Mouse (Mus musculus): ENCODE data around the gene Rgs5.
A peak's percentile ranks its signal among the peaks of the same experiment; 100 is the strongest.

Gene Rgs5

GRCm38 (mm10) chr1:169655256-169655655 is at the start of gene Rgs5:
Gene Rgs5 (plus strand): TSS chr1:169655501.
- DNase-seq = peak; percentile 12

DNA sequence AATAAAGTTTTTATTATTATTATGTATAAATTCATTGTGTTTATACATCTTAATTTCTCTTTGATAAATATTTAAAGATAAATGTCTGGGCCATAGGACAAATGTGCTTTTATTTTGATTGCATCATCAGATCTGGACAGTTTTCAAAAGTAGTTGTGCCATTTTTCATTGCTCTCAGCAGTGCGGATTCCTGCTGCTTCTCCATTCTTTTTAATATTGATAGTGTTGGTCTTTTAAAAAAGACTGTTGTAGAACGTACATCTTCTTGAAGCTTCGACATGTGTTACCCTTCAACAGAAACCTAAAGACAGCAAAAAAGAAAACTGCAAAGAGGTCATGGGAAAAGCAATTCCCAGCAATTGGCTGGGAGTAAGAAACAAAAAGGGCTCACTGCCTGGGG is 49.1 kb upstream of the Rgs5 start:
- DNase-seq = no peak

- DNase-seq = no peak
Observed at GRCm38 (mm10) chr1:169629738-169630137, 25.6 kb upstream of the Rgs5 start.

GRCm38 (mm10) chr1:169637251-169637750 is 18.0 kb upstream of the Rgs5 start:
- DNase-seq = no peak

- DNase-seq = no peak
Observed at GRCm38 (mm10) chr1:169644884-169645653, 10.2 kb upstream of the Rgs5 start.

DNA sequence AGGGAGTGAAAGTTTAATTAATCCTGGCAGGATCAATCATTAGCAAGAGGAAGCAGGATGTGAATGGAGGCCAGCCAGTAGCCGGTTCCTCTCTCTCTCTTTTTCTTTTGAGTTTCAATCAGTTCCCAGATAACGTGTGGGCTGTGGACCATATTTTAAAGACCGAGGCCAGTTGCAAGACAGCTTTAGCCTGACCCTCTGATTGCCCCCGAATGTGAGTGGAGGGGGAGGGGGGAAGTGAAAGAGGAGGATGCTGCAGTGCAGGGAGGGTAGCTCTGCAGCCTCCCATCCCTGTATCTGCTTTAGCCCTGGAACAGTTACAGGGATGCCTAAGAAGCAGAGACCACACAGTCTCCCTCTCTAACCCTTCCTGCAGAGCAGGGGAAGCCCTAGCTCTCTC is 4.2 kb downstream of the Rgs5 start:
- DNase-seq = no peak

DNA sequence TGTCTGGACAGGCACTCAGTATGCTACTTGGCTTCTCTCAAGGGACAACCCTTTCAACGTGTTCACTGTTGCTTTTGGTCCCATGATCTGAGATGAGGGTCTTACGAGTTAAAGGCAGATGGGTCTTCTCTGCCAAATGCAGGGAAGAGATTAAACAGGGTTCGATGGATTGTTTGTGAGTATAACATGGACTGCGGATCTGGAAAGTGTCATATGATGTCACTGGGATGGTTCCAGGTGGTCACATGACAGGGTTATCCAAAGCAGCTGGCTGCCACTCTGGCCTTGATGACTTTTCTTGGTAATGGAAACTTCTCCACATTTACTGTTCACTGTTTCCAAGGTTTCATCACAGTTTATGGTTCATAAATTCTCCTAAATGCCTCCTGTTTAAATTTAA is 12.0 kb downstream of the Rgs5 start:
- no peak for DNase-seq

DNA sequence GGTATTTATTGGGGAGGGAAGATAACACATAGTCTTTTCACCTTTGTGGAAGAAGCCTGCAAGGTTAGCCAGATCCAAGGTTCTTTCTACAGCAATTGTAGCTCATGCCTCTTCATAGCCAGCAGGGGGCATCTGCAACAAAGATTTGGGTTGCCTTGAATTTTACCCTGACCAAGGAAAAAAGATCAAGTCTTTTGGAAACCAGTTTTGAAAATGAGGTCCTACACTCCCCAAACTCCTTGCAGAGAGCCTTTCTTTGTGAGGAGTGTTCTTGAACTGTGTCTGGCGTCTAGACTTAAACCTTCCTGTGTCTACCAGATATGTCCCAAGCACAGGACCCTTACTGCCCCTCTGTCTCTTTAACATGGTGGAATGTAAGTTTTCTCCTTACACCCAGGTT is 15.4 kb downstream of the Rgs5 start:
- DNase-seq = no peak

DNA sequence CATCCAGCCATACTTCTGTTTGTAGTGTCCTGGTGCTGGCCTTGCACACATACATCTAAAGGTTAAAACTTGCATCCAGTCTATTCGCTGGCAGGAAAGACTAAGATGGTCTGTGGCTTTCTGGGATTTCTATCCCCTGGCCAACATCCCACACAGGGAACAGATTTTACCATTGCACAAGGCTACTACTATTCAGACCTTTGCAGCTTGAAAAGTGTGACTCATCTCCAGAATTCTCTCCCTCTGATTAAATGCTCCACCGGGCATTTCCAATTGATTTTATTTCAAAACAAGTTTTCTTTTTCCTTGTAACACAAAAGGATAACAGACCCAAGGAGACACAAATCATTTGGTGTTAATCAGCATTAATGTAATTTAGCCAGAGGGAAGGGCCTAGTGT is 16.5 kb downstream of the Rgs5 start:
- DNase-seq = no peak

DNA sequence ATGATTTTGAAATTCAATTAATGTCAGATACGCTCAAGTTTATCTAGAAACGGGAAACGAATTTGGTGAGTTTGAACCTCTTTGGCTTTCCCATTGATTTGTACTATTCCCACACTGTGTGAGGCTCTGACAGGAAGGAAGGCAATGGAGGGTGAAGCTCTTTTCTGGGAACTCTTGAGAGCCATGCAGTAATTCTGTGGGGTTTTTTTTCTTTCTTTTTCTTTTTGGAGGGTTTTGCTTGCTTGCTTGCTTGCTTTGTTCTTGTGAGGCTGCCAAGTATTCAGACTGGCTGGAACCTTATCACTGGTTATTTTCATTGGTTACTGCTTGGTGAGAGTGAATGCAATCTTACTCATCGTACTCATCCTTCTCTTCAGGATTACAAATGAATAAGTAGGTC is 17.0 kb downstream of the Rgs5 start:
- DNase-seq = no peak

DNA sequence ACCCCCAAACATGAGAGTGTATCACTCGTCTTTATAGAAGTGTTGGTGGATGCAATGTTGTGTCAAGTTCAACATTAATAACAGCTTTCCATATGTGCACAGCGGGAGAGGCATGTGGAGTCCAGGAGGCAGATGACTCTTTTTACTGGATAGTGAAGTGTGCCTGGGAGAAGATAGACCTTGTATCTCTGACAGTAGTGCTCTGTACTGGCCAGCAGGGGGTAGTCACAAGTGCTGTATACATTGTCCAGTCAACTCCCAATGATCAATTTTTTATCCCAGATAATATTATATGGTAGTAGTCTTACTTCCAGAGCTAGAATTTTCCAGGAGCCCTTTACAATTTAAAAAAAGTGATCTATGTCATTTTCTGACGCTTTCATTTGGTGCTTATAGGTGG is 18.8 kb downstream of the Rgs5 start:
- no peak for DNase-seq

GRCm38 (mm10) chr1:169676751-169677150 is 21.4 kb downstream of the Rgs5 start:
- no peak for DNase-seq

DNA sequence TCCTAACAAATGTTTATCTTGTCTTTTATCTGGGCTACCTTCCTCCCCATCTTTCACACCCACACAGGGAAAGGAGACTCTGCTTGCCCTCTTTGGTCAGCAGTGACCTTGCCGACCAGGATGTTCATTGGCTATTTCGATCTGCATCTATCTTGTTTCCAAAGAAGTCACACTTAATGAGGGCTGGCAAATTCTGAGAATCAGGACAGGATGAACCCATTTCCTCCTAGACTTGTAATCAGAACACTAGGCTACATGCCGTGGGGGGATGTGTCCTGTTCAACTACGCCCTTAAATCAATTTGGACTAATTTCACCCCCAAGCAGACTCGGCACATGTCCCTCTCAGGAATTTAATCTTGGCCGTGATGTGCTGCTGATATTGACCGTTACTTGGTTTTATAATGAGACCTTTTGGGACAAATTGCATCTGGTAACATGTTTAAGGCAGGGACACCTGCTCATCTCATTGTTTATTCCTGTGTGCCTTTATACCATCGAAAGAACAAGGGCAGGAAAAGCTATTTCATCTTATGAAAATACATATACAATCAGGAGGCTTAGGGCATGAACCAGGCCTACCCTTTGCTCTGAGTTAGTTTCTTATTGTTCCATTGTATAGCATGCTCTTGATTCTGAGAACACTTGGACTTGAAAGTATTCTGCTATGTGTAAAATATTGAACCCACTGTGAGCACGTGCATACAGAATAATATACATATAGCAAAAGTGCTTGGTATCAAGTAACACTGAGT is 25.3 kb downstream of the Rgs5 start:
- DNase-seq = no peak

DNA sequence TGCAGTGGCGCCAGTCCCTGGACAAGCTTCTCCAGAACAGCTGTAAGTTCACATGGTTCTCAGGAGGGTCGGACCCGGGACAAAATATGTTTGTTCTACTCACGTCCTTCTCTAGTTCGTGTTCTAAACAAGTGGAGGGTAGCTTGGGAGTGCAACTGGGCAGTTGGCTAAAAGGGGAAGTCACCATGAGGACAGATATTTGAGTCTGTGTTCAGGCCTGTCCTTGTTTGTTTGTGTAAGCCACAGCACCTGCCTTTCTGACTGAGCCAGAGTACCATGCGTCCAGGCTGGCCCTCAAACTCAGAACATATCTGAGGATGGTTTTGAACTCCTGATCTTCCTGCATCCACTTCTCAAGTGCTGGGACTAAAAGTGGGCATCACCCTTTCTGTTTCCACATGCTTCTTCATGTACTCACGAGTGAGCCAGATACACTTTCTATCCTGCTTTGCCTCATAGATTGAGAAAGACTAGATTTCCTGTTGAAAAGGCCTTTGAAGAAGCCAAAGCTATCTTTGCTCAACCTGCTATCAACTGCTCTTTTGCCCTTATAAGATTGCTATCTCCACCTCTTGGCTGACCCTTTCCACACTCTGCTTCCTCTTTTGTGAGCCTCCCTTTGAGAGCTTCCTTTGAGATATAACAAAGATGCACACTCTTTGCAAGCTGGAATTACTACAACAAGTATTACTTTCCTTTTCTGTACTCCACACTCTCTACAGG is 27.6 kb downstream of the Rgs5 start:
- DNase-seq = no peak

- no peak for DNase-seq
Observed at GRCm38 (mm10) chr1:169685257-169685656, 30.0 kb downstream of the Rgs5 start.

DNA sequence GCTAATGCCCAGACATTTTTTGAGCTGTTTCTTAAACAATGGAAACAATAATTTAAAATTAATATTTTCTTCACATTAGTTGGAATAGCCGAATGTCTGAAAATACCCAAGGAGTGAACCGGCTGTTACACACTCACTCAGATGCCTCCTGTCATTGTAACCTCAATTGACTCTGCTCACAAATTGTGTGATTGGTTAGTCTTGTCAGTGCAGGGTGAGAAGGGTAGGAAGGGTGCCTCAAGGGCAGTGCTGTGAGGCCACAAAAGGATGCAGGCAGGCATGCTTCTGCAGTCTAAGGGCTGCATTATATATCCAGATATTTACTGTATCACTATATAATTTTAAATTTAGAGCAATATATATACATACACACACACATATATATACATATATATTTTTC is 37.7 kb downstream of the Rgs5 start:
- no peak for DNase-seq

DNA sequence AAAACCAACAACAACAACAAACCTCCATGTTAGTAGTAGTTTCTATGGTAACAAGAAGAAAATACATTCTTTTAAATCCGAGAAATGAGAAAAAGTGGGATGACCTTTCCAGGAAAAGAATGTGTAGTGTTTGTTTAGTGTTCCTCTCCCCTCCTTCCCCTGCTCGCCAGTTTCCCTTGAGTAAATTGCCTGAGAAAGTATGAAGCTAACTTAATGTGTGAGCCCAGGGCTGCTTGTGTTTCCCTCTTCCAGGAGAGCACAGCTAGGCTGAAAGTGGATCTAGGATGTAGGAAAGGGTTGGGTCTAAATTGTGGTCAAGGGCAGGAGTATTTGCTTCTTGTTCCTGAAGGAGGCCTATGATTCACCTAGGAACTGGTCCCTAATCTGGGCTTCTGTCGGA is 38.2 kb downstream of the Rgs5 start:
- no peak for DNase-seq

- DNase-seq = no peak
Observed at GRCm38 (mm10) chr1:169695356-169695755, 40.1 kb downstream of the Rgs5 start.

DNA sequence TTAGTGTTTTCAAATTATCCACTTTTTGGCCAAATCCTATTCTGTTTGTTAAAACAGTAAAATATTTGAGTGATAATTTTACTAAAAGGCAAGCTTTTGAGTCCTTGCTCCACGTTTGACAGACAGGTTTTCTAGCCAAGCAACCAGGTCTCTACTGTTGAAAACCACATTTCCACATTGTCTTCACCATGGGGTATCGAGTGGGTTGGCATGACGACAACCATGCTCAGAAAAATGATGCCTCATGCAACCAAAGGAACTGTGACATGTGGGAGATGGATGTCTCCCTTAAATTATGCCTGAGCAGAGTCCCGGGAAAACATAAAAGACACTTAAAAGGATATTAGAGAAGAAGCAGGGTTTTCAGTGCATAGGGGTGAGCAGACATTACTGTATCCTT is 41.9 kb downstream of the Rgs5 start:
- DNase-seq = no peak

- DNase-seq = no peak
Observed at GRCm38 (mm10) chr1:169699184-169699583, 43.9 kb downstream of the Rgs5 start.

- DNase-seq = no peak
Observed at GRCm38 (mm10) chr1:169704395-169705087, 49.2 kb downstream of the Rgs5 start.

DNA sequence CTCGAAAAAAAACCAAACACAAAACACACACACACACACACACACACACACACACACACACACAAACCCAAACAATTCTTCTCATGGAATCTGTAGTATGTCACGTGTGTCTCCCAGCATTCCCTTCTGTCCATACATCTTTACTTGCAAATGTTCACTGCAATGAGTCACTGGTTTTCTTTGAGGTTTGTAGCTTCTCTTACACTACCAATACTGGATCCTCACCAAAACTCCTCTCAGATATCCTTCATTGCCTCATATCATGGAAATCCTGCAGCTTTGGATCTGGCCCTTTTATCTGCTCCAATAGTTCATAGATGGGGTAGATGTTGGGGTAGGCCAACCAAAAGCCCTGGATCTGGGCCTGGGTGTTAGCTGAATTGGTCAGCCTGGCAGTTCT is 66.5 kb downstream of the Rgs5 start:
- no peak for DNase-seq

- no peak for DNase-seq
Observed at GRCm38 (mm10) chr1:169726319-169726718, 71.0 kb downstream of the Rgs5 start.

All from liver (tissue).